15 mouse cellular contexts compared by ENCODE assay signal in the genomic region with DNA sequence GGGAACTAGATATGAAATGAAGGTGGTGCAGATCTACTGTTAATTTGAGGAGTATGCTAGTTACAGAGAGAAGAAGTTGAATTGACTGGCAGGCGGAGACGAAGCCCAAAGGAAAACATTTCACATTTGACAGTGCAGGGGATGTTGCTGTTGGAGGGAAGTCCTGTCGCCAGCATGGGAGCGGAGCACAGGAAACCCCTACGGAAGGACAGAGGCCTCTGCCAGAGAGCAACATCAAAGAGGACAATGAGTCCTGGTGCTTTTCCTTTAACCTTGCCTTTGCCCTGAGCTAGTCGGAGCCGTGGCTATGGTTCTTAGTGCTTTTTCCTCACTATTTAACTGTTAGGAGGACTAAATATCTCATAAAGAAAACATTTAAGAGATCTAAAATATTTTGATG. TPM values are rescaled to one million over a fixed set of nuclear protein-coding genes. Genes with fewer than 3 reads are reported as not detected.
DNase-seq lines count a peak whose midpoint lies in the region; ATAC-seq and TF ChIP-seq lines count a peak whose summit lies in the region.
"Had no signal": no experiment of that assay in that cellular context is flagged by ENCODE, and none has a peak within 500 bp of the region (broad histone marks: within the 10 kb centered on the region; RNA-seq: fewer than 3 reads in every experiment).

No protein-coding gene starts in this region.

- WGBS in kidney, embryonic 16.5 days = 47% methylated on average over 7 of the region's 7 CpGs
- 42% methylated on average over 7 of the region's 7 CpGs for WGBS in kidney, postnatal 0 days

- no peak overlapping the region for H3K27ac ChIP-seq in kidney, embryonic 16.5 days (ENCODE audit: low read length)
- no peak overlapping the region for H3K27ac ChIP-seq in kidney, postnatal 0 days
- H3K27ac ChIP-seq: embryonic facial prominence, embryonic 12.5 days; liver, embryonic 14.5 days; neural tube, embryonic 12.5 days had no signal

- H3K4me1 ChIP-seq in kidney, embryonic 16.5 days (ENCODE audit: insufficient read depth, low read length) = no peaks in the 10 kb centered on the region
- H3K4me1 ChIP-seq in kidney, postnatal 0 days (replicated peaks; ENCODE audit: insufficient read depth, low read length) = no peaks in the 10 kb centered on the region
- H3K4me1 ChIP-seq: embryonic facial prominence, embryonic 12.5 days; neural tube, embryonic 12.5 days had no signal

- peak; percentile 52 for DNase-seq in kidney, adult 11 months
- DNase-seq in brain, embryonic 14.5 days (ENCODE audit: low read depth) = peak; percentile 20
- peak; percentile 54 for DNase-seq in kidney, postnatal 0 days (ENCODE audit: low spot score)
- peak; percentile 38 for DNase-seq in lung, postnatal 14 days
- DNase-seq in cerebellum, postnatal 36 days = no peak
- no peak for DNase-seq in right cerebral cortex, postnatal 25 days
- DNase-seq: cerebellum, adult 9-10 months; gastrocnemius, postnatal 10 days had no signal

- H3K36me3 ChIP-seq in kidney, embryonic 16.5 days (ENCODE audit: insufficient read depth, low read length) = no peaks in the 10 kb centered on the region
- no peaks in the 10 kb centered on the region for H3K36me3 ChIP-seq in kidney, postnatal 0 days (ENCODE audit: insufficient read depth, low read length)
- H3K36me3 ChIP-seq: embryonic facial prominence, embryonic 12.5 days; neural tube, embryonic 12.5 days had no signal

- no peak for TF ChIP-seq POLR2A in brain, embryonic 14.5 days (IDR thresholded peaks at IDR 0.05; ENCODE audit: borderline replicate concordance, extremely low read depth, insufficient read depth, insufficient read length, poor library complexity, severe bottlenecking)

- no peak for ATAC-seq in kidney, embryonic 16.5 days (ENCODE audit: low FRiP score, low TSS enrichment)
- no peak for ATAC-seq in kidney, postnatal 0 days (replicated peaks; ENCODE audit: low FRiP score, low read depth)
- ATAC-seq: intestine, embryonic 16.5 days had no signal

- no peak overlapping the region for H3K4me2 ChIP-seq in kidney, embryonic 16.5 days (replicated peaks; ENCODE audit: low read depth, low read length)
- no peak overlapping the region for H3K4me2 ChIP-seq in kidney, postnatal 0 days (ENCODE audit: low read length)
- H3K4me2 ChIP-seq: embryonic facial prominence, embryonic 12.5 days; midbrain, embryonic 11.5 days; neural tube, embryonic 12.5 days had no signal

- no peaks in the 10 kb centered on the region for H3K9me3 ChIP-seq in kidney, embryonic 16.5 days (ENCODE audit: low read length)
- H3K9me3 ChIP-seq in kidney, postnatal 0 days (replicated peaks; ENCODE audit: low read length) = no peaks in the 10 kb centered on the region
- H3K9me3 ChIP-seq: embryonic facial prominence, embryonic 12.5 days; neural tube, embryonic 12.5 days had no signal

- H3K9ac ChIP-seq in kidney, embryonic 16.5 days (replicated peaks; ENCODE audit: low read length) = no peak overlapping the region
- H3K9ac ChIP-seq in kidney, postnatal 0 days (ENCODE audit: low read depth, low read length) = no peak overlapping the region
- H3K9ac ChIP-seq: embryonic facial prominence, embryonic 12.5 days; liver, embryonic 14.5 days; neural tube, embryonic 12.5 days had no signal

- H3K27me3 ChIP-seq in kidney, embryonic 16.5 days (ENCODE audit: insufficient read depth, low read length) = no peaks in the 10 kb centered on the region
- no peaks in the 10 kb centered on the region for H3K27me3 ChIP-seq in kidney, postnatal 0 days (ENCODE audit: insufficient read depth, low read length)
- H3K27me3 ChIP-seq: CH12.LX; embryonic facial prominence, embryonic 12.5 days; neural tube, embryonic 12.5 days had no signal

- H3K4me3 ChIP-seq in kidney, embryonic 16.5 days (ENCODE audit: low read length) = no peak overlapping the region
- H3K4me3 ChIP-seq in kidney, postnatal 0 days (replicated peaks; ENCODE audit: low read depth, low read length) = no peak overlapping the region
- H3K4me3 ChIP-seq: embryonic facial prominence, embryonic 12.5 days; neural tube, embryonic 12.5 days had no signal

- TF ChIP-seq CTCF in brain, embryonic 14.5 days (IDR thresholded peaks at IDR 0.05; ENCODE audit: borderline replicate concordance, extremely low read depth, insufficient read depth, insufficient read length) = no peak
- no peak for TF ChIP-seq CTCF in kidney, postnatal 0 days (IDR thresholded peaks at IDR 0.05; ENCODE audit: low read depth)

RNA-seq across cellular contexts. Expression of a gene that starts 50.7 kb away (rescaled TPM):
- 10.0 and 10.4 TPM in 2 replicates for polyA plus RNA-seq in kidney, embryonic 16.5 days (2015; fragmentation: Nextera tagmentation; extraction: Ambion mirVana)
- polyA plus RNA-seq in brain, embryonic 14.5 days (2012; rRNA removed) = 10.7 and 13.3 TPM in 2 replicates
- 8.8 and 10.7 TPM in 2 replicates for polyA plus RNA-seq in kidney, postnatal 0 days (2015; fragmentation: Nextera tagmentation; extraction: Ambion mirVana)

Comparison
In these comparisons a context has a peak if more than half of its experiments do, and no peak if none do; other contexts are left out.
1. DNase-seq: peak in kidney, adult 11 months (single experiment), brain, embryonic 14.5 days (single experiment), kidney, postnatal 0 days (single experiment) and lung, postnatal 14 days (single experiment); none in cerebellum, postnatal 36 days (0 of 2) and right cerebral cortex, postnatal 25 days (single experiment).